Mouse (Mus musculus) frontal cortex, adult 2 months (tissue): ENCODE measurements at regions not wholly inside any gene's neighbourhood (a gene's known extent, or its start where the extent isn't known, plus 50 kb on each side); places are given as distances from the start of the nearest gene placed in this dataset.
A peak's percentile ranks its signal among the peaks of the same experiment; 100 is the strongest.

Experiments
- DNase-seq, 2 experiments: peaks; one replicate each; pipeline ENCODE4 v3.0.0; 2022; ENCODE audit warnings: low spot score in 1 of 2; ENCODE audit errors: extremely low spot score in 1 of 2

DNA sequence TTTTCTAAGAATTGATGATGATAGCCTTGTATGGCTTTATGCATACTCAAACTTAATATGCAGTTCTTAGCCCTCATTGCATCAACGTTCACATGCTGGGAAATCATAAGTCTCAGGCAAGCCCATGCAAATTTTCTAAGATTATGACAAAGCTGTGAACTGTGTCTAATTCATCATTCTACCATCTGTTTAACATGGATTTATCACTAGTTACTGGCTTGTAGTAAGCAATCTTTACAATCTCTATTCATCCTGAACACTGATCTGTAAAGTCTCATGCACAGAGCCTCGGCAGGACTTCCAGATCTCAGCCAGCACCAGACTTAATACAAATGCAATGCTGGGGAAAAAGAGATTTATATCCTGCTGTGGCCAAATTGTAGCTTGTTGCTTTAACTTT lies 6702.1 kb downstream of the 9330182O14Rik start:
- no peak for DNase-seq

DNA sequence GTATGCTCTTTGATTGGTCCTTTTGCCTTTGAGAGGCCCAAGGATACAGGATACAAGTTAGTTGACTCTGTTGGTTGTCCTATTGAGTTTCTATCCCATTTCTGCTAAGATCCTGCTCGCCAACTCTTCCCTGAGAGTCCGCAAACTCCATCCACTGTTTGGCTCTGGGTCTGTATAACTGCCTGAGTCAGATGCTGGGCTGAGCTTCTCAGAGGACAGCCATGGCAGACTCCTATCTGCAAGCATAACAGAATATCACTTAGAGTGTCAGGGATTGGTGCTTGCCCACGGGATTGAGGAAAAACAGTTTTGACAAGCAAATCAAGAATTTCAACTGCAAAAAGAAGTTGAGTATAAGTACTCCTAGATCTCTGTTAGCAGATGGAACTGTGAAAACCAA lies 6703.9 kb downstream of the 9330182O14Rik start:
- peak; percentile 4 to 7 for DNase-seq

DNA sequence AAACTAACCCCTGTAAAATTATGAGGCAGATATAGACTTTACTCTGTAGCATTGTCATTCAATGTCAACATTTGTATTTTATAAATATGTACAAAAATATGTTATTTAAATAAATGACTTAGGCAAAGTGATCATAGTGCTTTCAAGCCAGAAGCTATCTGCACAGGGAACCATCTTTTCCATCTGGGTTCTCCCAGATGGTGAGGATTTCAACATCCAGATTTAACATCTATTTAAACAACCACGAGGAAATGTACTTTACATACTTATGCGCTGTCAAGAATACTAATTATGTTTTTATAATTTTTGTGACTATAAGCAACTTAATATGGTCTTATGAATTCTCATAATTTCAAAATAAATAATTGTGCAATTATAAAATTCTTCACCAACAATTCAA lies 6715.4 kb downstream of the 9330182O14Rik start:
- peak in 1 of 2 experiments; percentile 7 for DNase-seq
